ENCODE assay signal across 8 mouse cellular contexts in the genomic region with DNA sequence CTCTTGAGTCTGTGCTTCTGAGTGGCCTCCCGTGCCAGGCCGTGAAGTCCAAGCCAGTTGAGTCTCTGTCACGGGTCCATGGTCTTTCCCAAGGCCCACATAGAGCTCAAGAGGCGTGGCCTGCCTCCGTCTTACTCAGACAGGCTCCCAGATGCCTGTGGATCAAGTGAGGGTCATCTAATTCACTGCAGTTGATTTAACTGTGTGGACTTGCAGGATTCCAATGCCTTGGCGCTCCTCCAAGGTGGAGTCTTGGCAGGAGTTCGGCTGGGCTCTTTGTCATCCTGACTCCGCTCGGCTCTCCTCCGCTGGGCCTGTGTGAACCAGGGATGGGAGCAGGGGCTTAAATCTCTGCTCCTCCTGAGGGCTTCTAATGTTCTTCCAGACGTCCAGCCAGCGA.
A peak's percentile ranks its signal among the peaks of the same experiment; 100 is the strongest.
DNase-seq lines count a peak whose midpoint lies in the region; ATAC-seq lines count a peak whose summit lies in the region.

No protein-coding gene starts in this region.

- no peak overlapping the region for H3K4me3 ChIP-seq in midbrain, embryonic 15.5 days

- intact Hi-C loops in heart, postnatal 10 days (cut with DNase I), result no loop called here

- H3K27ac ChIP-seq in midbrain, embryonic 15.5 days, result peak overlapping the region; percentile 12

- peaks cover 23% of the 10 kb centered on the region for H3K36me3 ChIP-seq in midbrain, embryonic 15.5 days (replicated peaks)

- H3K9ac ChIP-seq in midbrain, embryonic 15.5 days, result no peak overlapping the region

- H3K4me1 ChIP-seq in midbrain, embryonic 15.5 days, result peaks cover 15% of the 10 kb centered on the region

- H3K9me3 ChIP-seq in midbrain, embryonic 15.5 days, result peaks cover 4% of the 10 kb centered on the region; the same call in 1 of the 2 replicates

- no peak for ATAC-seq in midbrain, embryonic 15.5 days (replicated peaks)

- H3K27me3 ChIP-seq in midbrain, embryonic 15.5 days (replicated peaks), result no peaks in the 10 kb centered on the region

- DNase-seq in right cerebral cortex, adult 18-20 months, result peak; percentile 17
- DNase-seq in right cerebral cortex, postnatal 36 days (ENCODE audit: low spot score in 2 of 2), result no peak
- peak; percentile 90 to 92 for DNase-seq in cerebellum, postnatal 10 days
- DNase-seq in heart, postnatal 10 days, result peak; percentile 92 to 94
- DNase-seq in large intestine, adult 2 months (ENCODE audit: low read depth, low spot score), result peak; percentile 28
- DNase-seq in urinary bladder, postnatal 25 days (ENCODE audit: low spot score), result peak; percentile 81
- no peak for DNase-seq in thymus, postnatal 10 days (ENCODE audit: low spot score in 2 of 2)

- WGBS in large intestine, adult 2 months, result 41% methylated on average over 12 of the region's 12 CpGs
- 40% methylated on average over 12 of the region's 12 CpGs for WGBS in midbrain, embryonic 15.5 days

- H3K4me2 ChIP-seq in midbrain, embryonic 15.5 days, result no peak overlapping the region

Comparison
In these comparisons a context has a peak if more than half of its experiments do, and no peak if none do; other contexts are left out.
1. DNase-seq: peak in right cerebral cortex, adult 18-20 months (single experiment), cerebellum, postnatal 10 days (2 of 2), heart, postnatal 10 days (2 of 2), large intestine, adult 2 months (single experiment) and urinary bladder, postnatal 25 days (single experiment); none in right cerebral cortex, postnatal 36 days (0 of 2) and thymus, postnatal 10 days (0 of 2).